Mouse (Mus musculus) thymus, postnatal 36 days (tissue): Measurements from ENCODE around the gene E030018B13Rik.

Experiments used
- DNase-seq, 2 experiments: peaks; one replicate each; pipeline ENCODE4 v3.0.0; 2022; ENCODE audit warnings: mixed read lengths in 2 of 2

The E030018B13Rik gene

DNA sequence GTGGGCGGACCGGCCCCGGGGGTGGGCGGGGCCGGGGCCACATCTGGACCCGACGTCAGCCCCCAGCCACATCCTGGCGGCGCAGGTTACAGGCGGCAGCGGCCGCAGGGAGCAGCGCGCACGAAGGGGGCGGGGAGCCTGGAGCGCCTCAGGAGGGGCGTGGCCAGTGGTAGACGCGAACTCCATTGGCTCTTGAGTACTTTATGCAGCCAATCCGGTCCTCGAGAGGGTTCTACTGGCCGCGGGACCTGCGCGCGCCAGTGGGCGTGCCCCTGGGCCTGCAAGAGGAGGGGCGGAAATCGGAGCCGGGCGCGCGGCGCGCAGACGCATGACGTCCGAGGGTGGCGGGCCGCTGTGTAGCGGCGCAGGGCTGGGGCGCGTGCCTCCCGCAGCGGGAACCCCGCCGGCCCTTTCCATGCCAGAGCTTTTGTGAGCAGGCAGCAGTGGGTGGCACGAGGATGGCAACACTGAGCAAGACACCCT is 22.3 kb downstream of the E030018B13Rik start, which contains the start of gene Klf13:
Gene Klf13, minus strand, starts transcription at position 2 of the 483 bp plus-strand sequence.
- peak; percentile 96 to 99 for DNase-seq

DNA sequence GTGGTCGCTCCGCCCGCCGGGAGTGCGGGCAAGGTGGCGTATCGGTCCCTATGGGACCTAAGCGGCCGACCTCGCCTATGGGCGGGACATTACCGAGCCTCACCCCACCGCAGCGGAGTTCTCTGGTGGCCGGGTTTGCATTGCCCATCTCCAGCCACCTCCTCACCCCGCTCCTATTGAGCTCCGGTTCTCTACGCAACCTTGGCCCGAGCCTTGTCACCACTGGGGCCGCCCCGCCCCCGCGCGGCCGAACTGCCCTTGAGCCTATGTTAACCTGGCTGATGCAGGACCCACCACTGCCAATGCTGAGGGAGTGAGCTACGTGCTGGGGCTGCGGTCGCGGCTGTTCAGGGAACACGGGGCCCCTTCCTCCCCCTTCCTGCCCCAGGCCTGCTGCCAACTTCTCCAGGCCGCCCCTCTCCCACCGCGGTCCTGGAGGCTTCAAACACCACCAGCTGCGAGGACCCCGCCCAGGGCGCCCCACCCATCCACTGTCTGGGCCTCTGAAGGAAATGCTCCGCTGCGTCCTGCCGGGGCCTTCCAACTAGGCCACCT is 22.8 kb downstream of the E030018B13Rik start:
- peak; percentile 92 to 97 for DNase-seq

DNA sequence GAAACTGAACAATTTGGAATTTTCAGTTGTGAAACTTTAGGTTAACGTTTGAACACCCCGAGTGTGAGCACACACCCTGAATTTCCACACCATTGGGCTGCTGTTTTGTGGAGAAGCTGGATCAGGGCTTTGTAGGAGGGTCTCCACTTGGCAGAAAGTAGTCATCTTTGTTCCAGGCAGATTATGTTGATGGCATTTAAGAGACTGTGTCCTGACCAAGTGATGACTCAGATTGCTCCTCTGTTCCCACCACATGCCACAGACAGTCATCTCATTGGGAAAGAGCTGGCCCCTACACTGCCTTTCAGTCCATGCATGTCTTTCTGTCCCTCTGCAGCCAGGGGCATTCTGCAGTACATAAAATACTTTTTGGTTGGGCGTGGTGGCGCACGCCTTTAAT is 23.7 kb downstream of the E030018B13Rik start:
- DNase-seq: no peak

DNA sequence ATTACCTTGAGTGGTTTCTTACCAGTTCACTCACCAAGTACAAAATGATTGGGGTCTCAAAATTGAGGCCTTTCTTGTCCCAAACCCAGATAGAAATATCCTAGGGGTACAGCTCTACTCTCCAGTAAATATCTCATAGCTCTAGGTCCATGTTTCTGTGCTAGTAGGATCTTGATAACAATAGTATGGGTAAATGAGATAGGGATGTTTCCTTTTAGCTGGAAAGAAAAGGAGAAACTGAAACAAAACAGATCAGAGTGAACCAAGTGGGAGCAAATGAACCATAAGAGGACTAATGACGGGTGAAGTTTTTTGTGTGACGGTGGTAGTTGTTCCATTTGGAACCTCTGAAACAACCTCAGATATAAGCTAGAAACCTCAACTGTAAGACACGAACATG is 24.4 kb downstream of the E030018B13Rik start:
- DNase-seq: no peak

DNA sequence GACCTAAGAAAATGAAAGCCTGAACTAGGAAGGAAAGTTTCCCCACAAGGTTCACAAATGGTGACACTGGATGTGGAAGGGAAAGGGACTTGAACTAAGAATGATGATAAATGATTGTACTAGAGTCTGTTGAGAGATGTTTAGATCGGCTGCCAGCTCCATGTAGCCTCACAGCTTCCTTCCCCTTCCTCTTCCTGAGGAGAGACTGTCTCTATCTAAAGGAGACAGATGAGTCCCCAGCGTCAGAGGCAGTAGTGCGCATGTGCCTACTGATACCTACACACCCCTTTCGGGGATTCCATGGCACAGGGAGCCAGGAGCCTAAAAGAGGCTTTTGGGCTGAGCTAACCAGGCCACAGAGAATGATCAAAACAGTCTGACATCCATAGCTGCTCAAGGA is 24.8 kb downstream of the E030018B13Rik start:
- no peak for DNase-seq

DNA sequence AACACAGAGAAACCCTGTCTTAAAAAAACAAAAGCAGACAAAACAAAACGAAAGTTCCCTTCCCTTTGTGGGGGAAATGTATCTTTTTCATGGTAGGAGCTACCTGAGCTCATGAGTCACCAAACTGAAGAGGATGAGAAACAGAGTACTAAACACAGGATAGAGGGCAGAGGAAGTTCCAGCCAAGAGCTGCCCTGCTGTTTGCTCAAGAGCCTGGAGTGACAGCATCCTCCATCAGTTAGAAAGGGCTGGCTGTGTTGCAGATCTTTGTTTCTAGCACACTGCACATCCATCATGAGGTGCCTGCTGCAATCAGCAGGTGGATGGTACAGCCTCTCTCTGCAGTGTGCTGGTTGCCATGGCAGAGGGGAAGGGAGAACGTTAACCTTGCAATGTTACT is 27.3 kb downstream of the E030018B13Rik start:
- DNase-seq: no peak

DNA sequence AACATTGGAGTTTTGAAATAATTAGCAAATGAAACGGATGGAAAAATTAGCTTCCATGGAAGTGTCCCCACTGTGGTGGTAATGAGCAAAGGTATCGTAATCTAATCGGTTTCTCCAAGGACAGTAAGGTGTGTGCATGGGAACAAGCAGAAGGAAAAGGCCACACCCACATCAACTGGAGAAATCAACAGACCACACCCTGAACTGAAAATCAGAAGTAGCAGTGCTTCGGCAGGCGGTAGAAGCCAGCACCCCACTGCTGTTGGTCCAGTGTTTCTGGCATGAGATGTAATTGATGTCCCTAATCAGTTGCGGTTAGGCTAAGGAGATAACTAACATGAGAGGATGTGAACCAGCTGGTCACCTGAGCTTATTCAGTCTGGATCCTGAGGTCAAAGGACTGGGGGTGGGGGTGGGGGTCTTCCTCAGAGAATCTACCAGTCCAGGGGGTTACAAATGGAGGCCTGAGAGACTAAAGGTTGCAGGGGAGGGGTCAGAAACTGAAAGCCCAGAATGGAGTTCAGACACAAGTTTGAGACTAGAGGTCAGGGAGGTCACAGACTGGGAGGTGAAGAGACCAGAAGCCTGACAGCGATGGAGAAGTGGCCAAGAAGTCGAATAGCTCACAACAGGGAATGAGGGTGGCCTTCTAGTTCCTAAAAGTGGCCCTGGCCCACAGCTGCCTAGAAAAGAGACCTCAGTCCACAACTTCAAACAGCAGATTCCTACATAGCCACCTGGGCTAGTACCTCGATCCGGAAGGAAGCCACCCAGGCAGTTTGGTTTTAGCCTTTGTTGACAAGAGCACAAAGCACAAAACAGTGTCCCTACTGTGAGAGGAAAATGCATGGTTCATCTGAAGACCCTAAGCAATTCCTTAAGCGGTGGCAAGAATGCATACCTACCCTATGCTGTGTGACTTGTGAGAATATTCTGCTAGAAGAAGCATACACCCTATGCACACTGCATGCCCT is 31.1 kb downstream of the E030018B13Rik start:
- no peak for DNase-seq

DNA sequence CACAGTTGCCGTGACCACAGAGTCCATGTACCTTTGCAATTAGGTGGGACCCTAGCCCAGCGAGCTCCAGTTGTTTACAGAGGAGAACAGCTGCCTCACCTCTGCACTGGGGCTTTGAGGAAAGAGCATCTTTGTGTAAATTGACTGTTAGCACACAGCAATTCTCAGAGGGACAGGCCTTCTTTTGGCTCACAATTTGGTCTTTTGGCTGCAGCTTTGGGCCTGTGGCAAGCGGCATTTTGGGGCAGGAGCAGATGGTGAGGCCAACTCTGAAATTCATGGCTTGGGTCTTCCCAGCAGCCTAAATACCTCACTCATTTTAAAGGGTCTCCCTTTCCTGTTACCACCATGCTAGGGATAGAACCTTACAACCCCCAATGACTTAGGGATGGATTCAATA is 32.5 kb downstream of the E030018B13Rik start:
- no peak for DNase-seq

DNA sequence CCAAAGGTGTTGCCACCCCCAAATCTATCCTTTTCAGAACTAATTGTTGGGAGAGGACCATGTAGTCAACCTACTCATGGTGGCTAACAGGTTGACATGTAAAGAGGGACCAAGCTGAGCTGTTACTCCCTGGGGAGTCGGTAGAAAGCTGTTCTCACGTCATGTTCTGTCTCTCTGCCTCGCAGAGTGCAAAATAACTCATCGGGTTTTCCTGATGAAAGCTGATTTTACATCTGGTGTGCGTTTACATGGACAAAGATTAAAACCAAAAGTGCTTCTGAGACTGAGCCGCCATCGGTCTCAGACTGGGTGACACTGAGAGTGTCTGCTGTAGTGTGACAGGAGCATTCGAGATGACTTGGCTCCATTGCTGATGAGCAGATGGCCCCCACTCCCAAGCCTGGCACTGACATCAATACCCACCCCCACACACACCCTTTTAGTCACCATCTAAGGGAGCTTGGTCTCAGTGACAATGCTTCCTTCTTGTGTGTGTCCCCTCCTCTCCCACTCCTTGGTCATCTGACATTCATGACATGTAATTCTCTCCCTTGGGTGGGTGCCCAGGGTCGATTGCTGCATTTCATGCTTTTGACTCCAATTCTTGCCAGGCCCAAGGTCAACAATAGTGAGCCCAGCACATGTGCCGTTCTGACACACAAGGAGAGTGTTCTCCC is 34.4 kb downstream of the E030018B13Rik start:
- no peak for DNase-seq

DNA sequence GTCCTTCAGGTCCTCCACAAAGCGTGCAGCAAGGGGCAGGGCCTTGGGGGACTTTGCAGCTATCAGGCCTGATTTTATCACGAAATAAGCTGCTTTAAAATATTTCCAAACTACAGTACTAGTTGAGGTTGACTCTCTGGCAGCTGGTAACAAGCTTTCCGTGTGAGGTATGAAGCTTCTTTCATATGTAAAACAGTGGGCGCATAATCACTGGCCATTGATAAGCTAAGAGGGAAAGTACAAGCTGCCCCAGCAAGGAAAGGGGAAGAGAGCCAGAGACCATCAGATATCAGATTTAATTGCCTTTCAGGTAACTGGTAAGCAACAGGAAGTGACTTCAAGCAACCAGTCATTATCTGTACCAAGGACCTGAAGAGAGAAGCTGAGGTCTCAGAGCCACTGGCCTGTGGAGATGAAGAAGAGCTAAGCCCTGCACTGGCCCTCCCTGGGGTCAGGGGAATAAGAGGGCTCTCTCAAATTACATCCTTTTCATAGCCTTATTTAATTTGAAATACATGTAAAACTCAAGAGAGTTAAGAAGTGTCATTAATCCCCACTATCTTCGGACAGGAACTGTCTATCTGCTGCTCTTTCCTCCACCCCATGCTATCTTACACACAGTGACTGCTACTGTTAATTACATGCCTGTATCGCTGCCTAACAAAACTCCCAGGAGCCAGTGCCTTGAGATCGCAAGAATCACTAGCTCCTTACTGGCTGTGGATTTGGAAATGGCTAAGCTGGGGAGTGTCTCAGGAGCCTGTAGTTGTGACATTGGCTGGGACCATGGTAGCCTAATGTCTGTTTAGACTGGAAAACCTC is 35.6 kb downstream of the E030018B13Rik start:
- no peak for DNase-seq

DNA sequence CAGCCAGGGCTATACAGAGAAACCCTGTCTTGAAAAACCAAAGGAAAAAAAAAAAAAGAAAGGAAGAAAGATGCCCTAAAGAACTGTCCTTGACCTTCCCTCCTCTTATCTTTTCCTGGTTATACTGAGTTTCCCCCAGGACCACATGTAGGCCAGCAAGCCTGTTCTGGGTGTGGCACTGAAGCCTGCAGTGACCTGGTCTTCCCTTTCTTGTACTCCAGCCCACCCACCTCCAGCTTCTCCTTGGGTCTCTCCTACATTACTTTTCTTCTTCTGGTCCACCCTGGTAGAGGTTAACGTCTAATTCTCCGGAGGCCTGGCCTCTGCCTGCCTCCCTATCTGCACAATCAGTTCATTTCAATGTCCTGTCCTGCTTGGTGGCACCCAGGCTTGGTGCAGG is 38.8 kb downstream of the E030018B13Rik start:
- DNase-seq: no peak

DNA sequence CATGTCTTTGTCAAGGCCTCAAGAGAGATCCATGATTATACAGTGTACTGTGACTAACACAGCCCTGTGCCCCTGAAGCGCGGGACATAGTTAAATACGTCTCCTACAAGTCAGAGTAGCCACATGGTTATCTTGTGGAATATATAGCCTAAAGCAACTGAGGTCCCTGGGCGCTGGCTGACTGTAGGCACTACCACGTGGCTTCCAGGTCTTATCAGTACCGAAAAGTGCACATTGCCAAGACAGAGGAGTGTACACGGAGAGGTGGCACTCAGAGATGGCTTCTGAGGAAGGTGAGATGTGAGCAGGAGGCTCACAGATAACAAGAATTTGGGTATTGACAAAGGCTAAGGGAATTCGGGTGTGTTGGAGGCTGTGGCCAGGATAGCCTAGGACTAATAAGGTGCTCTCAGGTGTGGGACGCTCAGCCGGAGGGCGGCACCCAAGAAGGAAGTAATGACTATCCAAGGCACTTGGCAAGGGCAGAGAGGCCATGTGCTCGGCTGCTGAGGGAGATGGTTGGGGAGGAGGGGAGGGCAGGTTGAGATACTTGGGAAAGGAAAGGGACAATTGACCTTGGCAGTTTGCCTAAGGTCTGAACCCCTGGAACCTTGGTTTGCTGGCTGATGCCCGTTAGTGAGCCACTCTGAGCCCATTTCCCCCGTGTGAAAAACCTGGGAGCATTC is 39.6 kb downstream of the E030018B13Rik start:
- DNase-seq: no peak

DNA sequence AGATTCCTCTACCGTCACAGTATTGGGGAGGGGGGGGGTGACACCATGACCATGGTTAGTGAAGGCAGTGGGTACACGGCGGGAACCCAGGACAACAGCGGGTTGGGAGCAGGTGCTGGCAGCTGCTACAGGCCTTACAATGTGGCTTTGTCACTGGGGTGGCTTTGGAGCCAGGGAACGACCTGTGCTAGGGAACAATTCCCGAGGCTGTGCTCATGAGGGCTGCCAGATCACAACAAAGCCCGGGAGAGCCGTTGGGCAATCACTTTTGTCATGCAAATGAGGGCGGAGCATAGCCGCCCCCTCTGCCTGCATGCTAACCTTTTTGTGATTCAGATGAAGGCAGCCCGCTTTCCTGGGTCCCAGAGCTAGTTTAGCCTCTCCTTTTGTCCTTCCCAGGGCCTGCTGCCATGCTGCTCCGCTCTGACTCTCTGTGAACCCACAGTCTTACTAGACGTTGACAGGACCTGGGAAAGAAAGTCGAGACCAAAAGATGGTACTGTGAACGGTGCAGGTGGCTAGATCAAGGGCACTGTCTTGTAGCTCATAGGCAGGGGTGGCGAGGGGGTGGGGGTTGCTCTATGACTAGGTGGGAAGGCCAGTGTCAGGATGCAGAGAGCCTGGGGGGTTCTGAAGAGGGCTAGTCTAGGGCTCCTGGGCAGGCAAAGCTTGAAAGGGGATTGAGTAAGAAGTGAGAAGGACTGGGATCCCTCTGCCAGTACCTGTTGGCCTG is 40.5 kb downstream of the E030018B13Rik start:
- peak; percentile 48 to 65 for DNase-seq

DNA sequence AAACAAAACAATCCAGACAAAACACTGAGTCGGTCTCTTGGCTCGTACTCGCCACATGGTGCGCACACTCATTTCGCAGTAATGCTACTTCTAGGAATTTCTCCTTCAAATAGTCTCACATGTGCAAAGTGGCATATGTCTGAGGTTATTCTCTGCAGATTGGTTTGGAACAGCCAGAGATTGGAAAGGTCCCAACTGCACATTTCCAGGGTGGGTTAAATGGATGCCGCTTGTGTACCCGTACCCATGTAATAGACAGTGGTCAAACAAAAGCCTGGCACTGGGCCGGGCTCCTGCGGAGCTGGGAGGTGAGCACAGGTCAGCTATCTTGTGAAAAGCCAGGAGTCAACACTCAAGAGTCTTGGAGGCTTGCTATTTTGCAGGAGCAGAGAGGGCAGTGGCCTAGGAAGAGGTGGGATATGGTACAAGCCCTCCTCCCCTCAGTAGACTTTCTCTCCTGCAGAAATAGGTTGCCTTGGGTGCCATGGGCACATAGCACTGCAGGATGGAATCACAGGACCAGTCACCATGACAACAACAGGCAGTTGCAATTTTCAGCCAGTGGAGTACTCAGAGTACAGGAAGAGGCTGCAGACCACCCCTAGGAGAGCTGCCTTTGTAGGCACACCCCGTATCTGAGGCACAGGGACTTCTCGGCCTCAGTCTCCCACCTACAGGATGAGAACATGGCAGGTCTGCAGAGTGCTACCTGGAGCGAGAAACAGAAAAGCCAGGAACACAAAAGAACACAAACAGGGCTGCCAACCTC is 41.4 kb downstream of the E030018B13Rik start:
- no peak for DNase-seq

DNA sequence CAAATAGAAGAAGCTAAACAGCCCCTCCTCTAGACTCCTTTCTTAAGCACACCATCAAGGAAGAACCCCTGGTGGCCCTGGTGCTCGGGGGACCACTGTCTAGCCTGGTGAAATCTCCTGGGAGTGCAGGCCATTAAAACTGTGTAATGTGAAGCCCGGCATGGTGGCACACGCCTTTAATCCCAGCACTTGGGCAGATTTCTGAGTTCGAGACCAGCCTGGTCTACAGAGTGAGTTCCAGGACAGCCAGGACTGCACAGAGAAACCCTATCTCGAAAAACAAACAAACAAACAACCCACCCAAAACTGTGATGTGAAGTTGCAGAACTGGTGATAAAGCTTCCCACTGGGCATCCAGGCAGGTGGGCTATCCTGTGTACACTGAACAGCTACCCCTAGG is 47.0 kb downstream of the E030018B13Rik start:
- no peak for DNase-seq

DNA sequence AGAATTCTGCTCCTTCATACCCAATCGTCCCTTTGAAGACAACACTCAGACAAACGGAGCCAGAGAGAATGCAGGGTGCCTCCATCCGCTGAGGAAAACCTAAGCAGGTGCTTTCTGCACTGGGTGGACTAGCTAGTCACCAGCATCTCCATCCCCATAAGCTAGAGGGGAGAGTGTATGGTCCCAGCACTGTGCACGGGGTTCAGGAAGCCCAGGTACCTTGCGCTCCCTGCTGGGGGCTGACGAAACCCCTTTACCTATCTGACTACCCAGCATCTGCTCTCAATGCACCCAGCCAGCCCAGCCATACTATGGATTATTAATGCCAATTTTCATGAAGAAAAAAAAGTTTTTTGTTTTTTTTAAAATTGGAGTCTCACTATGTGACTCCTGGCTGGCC is 47.5 kb downstream of the E030018B13Rik start:
- peak in 1 of 2 experiments; percentile 57 for DNase-seq

DNA sequence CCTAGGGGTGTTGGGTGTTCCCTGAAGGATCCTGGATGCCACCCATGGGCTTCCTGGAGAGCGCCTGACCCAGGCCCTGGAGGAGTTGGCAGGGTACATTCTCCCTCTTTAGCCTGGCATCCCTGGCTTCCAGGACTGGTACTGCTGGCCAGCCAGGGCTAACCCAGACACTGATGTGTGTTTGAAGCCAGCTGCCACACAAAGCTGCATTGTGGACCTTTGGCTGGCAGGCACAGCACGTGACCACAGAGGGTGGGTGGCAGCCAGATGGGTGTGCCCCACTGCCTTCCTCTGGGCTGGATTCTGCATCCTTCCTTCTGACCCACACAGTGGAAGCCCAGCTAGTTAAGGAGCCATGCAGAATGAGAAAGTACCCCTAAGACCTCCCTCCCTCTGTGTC is 48.5 kb downstream of the E030018B13Rik start:
- DNase-seq: peak in 1 of 2 experiments; percentile 54

DNA sequence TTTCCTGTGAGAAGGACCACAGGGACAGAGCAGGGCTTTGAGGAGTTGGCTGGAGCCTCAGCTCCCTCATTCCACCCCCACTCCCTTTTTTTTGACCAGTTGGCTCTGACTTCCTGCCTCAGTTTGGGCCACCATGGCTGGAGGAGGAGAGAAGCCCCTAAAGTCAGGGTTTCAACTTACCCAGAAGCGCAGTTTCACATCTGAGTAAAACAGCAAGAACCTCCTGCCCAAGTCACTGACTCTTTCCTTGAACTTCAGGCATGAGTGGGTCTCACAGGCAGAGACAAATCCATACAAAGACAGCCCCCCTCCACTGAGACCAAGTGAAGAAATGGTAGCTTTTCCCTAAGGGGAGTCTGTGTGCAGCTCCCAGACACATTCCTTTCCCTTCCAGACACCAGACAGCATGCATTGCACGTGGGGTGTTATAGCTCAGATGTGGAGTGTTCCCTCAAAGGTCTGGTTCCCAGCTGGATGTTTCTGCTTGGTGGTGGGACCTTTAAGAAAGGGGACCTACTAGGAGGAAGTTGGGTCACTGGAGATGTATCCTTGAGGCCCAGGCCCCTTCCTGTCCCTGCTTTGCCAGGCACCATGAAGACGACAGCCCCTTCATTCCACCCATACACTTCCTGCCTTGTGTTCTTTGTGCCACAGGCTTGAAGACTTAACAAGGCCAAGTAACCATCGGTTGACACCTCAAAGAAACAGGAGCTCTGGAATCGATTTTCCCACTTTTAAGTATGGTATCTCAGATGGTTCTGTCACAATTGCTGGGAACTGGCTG is 49.2 kb downstream of the E030018B13Rik start:
- peak in 1 of 2 experiments; percentile 54 for DNase-seq

DNA sequence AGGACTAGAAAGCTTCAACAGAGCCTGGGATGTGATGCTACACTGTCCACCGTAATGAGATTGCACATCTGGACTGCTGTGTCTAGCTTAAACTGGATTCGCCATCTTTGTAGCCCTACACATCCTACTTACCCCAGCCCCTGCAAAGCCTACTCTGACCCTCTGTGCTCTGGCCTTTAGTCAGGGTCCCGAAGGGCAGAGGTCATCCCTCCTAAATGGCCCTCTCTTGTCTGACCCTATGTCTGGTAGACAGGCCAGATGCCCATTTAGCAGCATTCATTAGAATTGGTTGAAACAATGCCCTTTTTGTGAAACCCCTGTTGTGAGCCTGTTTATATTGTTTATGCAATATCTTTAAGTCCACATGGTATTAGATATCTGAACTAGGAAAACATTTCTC is 53.3 kb downstream of the E030018B13Rik start:
- no peak for DNase-seq
